Mouse (Mus musculus): Measurements from ENCODE around the gene Serpinb13.

GRCm38 (mm10) chr1:106931954-106932353 lies 48.8 kb upstream of the Serpinb13 start:
- no peak for TF ChIP-seq CTCF (IDR thresholded peaks at IDR 0.05; ENCODE audit: low read depth)
- TF ChIP-seq EP300 (IDR thresholded peaks at IDR 0.05; ENCODE audit: low read depth) = no peak

Measured in heart, postnatal 0 days (tissue).